Mouse (Mus musculus): ENCODE results near the gene Mvd.

DNA sequence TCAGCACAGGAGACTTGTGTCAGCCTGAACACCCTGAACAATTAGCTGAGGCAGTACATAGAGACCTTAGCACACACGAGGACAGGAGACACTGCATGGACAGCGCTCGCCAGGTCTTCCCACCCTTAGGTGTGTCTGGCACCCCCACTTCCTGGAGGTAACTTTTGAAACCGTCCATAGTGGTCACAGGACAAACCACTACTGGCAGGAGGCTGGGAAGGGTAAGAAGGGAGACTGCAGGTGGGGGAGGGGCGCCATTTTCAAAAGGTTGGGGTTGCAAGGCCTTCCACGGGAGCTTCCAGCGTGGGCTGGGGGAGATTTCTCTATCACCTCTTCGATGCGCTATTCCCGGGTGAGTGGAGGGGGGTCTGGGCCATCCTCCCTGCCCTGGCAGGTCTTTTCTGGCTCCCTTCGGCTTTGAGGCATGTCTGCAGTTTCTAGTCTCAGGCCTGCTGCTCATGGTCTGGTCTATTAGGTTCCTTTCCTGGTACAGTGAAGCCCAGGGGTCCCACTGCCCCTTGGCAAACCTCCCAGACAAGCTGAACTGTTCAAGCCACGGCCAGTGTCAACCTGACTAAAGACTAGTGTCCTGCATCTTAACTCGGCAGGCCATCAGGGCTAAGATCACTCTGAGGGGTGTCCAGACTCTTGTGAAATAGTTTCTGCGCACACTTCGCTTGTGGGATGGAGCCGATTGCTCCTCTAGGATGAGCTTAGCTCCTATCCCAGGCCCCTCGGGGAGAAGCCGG, 11.4 kb downstream of the Mvd start:
- TF ChIP-seq ZC3H11A (IDR thresholded peaks at IDR 0.05; ENCODE audit: low read depth, low read length) (no peak), POLR2A (IDR thresholded peaks at IDR 0.05; ENCODE audit: control insufficient read depth in 1 of 2, insufficient read depth in 1 of 2, low read depth in 1 of 2, low read length in 2 of 2, poor library complexity in 1 of 2) (no peak; a peak in 1 of 4 replicates), SIN3A (IDR thresholded peaks at IDR 0.05; ENCODE audit: low read length) (no peak), POLR2AphosphoS2 (IDR thresholded peaks at IDR 0.05; ENCODE audit: low read length) (no peak), CTCF (IDR thresholded peaks at IDR 0.05 in 2 of 3, conservative IDR thresholded peaks at IDR 0.05 in 1 of 3; ENCODE audit: control insufficient read depth in 1 of 3, insufficient read depth in 1 of 3, low read depth in 2 of 3, low read length in 3 of 3, poor library complexity in 1 of 3, severe bottlenecking in 1 of 3) (no peak), GABPA (IDR thresholded peaks at IDR 0.05; ENCODE audit: low read depth, low read length) (no peak)

All from MEL (cell line).